Mouse (Mus musculus): ENCODE data around the gene Dock11.

DNA sequence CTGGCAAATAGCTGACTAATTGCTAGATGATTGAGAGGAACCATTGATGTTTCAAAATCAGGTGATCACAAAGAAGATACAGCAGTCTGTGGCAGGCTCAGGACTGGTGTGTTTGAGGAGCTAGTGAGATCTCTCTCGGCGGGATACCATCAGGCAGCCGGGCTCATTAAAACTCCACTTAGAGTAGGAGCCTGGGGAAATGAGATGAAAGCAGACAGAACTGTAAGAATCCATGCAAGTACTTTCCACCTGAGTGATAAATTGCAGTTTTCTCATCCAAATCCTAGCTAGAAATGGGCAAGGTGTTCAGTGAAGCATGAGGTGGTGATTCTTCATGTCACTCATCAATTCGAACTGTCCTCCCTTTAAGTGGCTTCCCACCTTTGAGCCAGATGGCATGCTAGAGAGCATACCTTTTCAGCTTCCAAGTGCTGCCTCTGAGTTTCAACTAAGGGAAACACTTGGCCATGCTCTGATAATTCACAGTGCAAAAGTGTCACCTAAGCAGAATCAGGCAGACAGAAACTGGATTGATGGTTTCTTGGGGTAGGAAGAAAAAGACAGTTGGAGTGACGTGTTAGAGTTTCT, 102.0 kb downstream of the Dock11 start:
- TF ChIP-seq POLR2A (IDR thresholded peaks at IDR 0.05; ENCODE audit: low read depth, low read length) = no peak
- no peak for TF ChIP-seq CTCF (IDR thresholded peaks at IDR 0.05; ENCODE audit: extremely low read depth, insufficient read length, insufficient replicate concordance, low read depth, low read length)

Data from small intestine, adult 2 months (tissue).